Mouse (Mus musculus) lung, embryonic 16.5 days (tissue): Measurements from ENCODE around the gene Neurl4. TPM values are rescaled to one million over a fixed set of nuclear protein-coding genes. Genes with fewer than 3 reads are reported as not detected.
"Not testable (repeated sequence)": the region's sequence is repeated elsewhere in the genome, so short reads cannot be mapped to it uniquely, and the experiment has no call there.

Experiments used
- ATAC-seq: fragments of 200-750 bp; cut with Nextera tagmentation; 2 replicates; pipeline ENCODE4 v1.8.0; 2017; ENCODE audit warnings: low read depth, mild to moderate bottlenecking, moderate library complexity
- H3K27ac ChIP-seq: fragments of 300-500 bp; sonication (generic); 2 replicates; pipeline ENCODE4 v1.5.1; 2014; ENCODE audit warnings: mild to moderate bottlenecking, control low read depth, low read length
- H3K27me3 ChIP-seq: fragments of 300-500 bp; sonication (generic); 2 replicates; pipeline ENCODE4 v1.6.1; 2014; ENCODE audit warnings: low read depth, low read length, mixed read lengths; ENCODE audit not compliant: control insufficient read depth, insufficient read depth
- H3K36me3 ChIP-seq: fragments of 300-500 bp; sonication (generic); 2 replicates; pipeline ENCODE4 v1.6.1; 2014; ENCODE audit warnings: low read length; ENCODE audit not compliant: control insufficient read depth, insufficient read depth
- H3K4me1 ChIP-seq: fragments of 300-500 bp; sonication (generic); replicated peaks from 2 replicates; pipeline ENCODE4 v1.6.1; 2014; ENCODE audit warnings: low read length, mixed read lengths; ENCODE audit not compliant: control insufficient read depth, insufficient read depth
- H3K4me2 ChIP-seq: fragments of 300-500 bp; sonication (generic); 2 replicates; pipeline ENCODE4 v1.6.1; 2014; ENCODE audit warnings: low read depth, low read length, control low read depth
- H3K4me3 ChIP-seq: fragments of 300-500 bp; sonication (generic); 2 replicates; pipeline ENCODE4 v1.5.1; 2014; ENCODE audit warnings: mild to moderate bottlenecking, low read length, control low read depth
- H3K9ac ChIP-seq: fragments of 300-500 bp; sonication (generic); 2 replicates; pipeline ENCODE4 v1.6.1; 2014; ENCODE audit warnings: low read length, control low read depth
- H3K9me3 ChIP-seq: fragments of 300-500 bp; sonication (generic); 2 replicates; pipeline ENCODE4 v1.6.1; 2016; ENCODE audit warnings: low read length; ENCODE audit not compliant: control insufficient read depth
- WGBS: fragments of 180-500 bp; shearing (Covaris S2); extraction: QIAGEN DNeasy Blood & Tissue Kit; methylation state at CpG from one replicate; pipeline ENCODE4 v1.1.7; 2014; 5-methylcytosine and 5-hydroxymethylcytosine counted together
- polyA plus RNA-seq: library from polyadenylated mRNA; unstranded; fragments of >200 nt; fragmentation: Nextera tagmentation; extraction: Ambion mirVana; gene quantifications from 2 replicates; pipeline ENCODE4 v1.2.1, GENCODE M21; 2015

Gene Neurl4
- 5.7 and 6.4 TPM in 2 replicates for polyA plus RNA-seq

DNA sequence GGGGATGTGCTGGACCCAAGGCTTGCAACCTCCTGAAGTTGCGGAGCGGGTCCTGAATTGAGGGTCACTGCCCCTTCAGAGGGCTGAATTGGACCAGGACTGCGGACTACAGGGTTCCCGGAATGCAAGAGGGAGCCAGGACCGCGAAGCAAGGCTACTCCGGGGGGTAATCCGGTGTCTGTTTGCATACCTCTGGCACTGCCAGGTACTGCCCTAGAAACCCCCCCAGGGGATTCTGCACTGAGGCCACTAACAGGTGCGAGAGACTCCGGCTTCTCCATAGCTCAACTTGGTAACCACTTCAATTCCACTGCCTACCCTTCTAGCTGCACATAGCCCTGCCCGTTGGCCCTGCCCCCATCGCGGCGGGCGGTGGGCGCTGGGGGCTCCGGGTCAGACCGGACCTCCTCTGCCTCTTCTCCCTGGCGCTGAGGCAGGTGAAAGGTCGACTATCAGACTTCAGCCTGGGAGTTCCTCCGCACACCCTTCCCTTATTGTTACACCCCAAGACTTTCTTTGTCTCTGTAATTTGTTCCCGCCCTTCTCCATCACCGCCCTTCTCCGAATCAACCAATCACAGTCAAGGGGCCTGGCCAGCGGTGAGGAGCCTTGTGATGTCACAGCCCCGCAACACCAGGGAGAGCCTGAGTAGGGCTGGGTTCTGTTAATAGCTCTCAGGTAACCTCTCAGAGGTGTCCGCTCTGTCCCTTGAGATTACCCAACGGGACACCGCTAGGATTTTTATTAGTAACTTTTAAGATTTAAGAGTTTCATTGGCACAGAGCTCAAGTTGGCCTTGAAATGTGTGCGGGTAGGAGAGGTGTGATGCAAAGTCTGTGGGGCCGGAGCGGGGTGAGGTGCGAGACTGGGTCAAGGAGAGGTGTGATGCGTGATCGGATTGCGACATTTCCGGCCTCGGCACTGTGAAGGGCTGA is at the start of gene Neurl4, which contains the start of gene 2810408A11Rik:
Gene Neurl4, plus strand, starts transcription at position 602 of the 935 bp plus-strand sequence.
Gene 2810408A11Rik, minus strand, starts transcription at position 517 of the 935 bp plus-strand sequence.
- peak; percentile 95 for ATAC-seq
- Histone ChIP-seq H3K27ac (peak within 1 kb of the TSS; percentile 99), H3K27me3 (no peaks in the 10 kb centered on the region), H3K9ac (peak within 1 kb of the TSS; percentile 95), H3K9me3 (no peaks in the 10 kb centered on the region), H3K4me2 (peak within 1 kb of the TSS; percentile 99), H3K36me3 (peaks cover 13% of the 10 kb centered on the region), H3K4me1 (peaks cover 19% of the 10 kb centered on the region), H3K4me3 (peak within 1 kb of the TSS; percentile 81)
- WGBS = 0% methylated on average over 38 of the region's 38 CpGs

GRCm38 (mm10) chr11:69853994-69854393 is 46.9 kb upstream of the Neurl4 start:
- Histone ChIP-seq H3K4me2 (no peak overlapping the region), H3K9ac (no peak overlapping the region), H3K4me3 (no peak overlapping the region), H3K27ac (no peak overlapping the region), H3K9me3 (no peaks in the 10 kb centered on the region), H3K36me3 (peaks cover 26% of the 10 kb centered on the region), H3K27me3 (no peaks in the 10 kb centered on the region; the same call in 1 of the 2 replicates), H3K4me1 (no peaks in the 10 kb centered on the region)
- no peak for ATAC-seq
- WGBS = 51% methylated on average over 7 of the region's 7 CpGs

DNA sequence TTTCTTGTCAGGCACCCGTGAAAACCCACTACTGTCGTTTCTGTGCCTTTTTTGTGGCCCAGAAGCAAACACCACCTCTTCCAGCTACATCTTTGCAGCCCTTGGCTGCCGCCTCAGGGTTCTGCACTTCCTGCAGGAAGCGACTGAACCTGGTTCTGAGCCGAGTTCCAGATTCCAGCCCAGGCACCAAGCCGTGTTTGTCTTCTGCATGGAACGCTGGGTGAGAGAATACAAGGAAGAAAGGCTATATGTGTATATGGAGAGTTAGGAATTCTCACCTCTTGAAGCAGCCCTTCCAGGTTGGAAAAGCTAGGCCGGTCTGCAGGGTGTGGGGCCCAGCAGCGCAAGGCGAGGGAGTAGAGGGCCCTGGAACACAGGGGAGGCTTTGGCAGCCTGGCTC is 46.2 kb upstream of the Neurl4 start:
- Histone ChIP-seq H3K27me3 (no peaks in the 10 kb centered on the region; the same call in 1 of the 2 replicates), H3K27ac (no peak overlapping the region), H3K9me3 (no peaks in the 10 kb centered on the region), H3K36me3 (peaks cover 22% of the 10 kb centered on the region), H3K9ac (no peak overlapping the region), H3K4me3 (no peak overlapping the region), H3K4me1 (no peaks in the 10 kb centered on the region), H3K4me2 (no peak overlapping the region)
- no peak for ATAC-seq
- 72% methylated on average over 10 of the region's 10 CpGs for WGBS

DNA sequence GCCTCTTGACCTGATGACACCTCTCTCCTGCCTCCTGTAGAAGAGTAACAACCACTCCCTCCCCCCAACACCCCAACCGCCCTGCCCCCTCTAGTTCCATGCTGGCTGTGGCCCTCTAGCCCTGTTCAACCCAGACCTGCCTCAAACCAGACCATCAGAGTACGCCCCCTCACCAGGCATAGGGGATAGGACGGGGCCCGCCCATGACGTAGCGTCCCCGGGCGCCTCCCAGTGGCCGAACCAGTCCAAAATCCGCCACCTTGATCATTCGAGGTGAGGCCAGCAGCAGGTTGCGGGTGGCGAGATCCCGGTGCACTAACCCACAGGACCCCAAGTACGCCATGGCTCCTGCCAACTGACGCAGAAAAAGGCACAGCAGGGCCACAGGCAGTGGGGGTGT is 45.5 kb upstream of the Neurl4 start:
- ATAC-seq = no peak
- Histone ChIP-seq H3K27me3 (no peaks in the 10 kb centered on the region; the same call in 1 of the 2 replicates), H3K27ac (no peak overlapping the region), H3K36me3 (peaks cover 17% of the 10 kb centered on the region), H3K4me2 (no peak overlapping the region), H3K9me3 (no peaks in the 10 kb centered on the region), H3K4me1 (no peaks in the 10 kb centered on the region), H3K4me3 (no peak overlapping the region), H3K9ac (no peak overlapping the region)
- WGBS = 34% methylated on average over 16 of the region's 16 CpGs

DNA sequence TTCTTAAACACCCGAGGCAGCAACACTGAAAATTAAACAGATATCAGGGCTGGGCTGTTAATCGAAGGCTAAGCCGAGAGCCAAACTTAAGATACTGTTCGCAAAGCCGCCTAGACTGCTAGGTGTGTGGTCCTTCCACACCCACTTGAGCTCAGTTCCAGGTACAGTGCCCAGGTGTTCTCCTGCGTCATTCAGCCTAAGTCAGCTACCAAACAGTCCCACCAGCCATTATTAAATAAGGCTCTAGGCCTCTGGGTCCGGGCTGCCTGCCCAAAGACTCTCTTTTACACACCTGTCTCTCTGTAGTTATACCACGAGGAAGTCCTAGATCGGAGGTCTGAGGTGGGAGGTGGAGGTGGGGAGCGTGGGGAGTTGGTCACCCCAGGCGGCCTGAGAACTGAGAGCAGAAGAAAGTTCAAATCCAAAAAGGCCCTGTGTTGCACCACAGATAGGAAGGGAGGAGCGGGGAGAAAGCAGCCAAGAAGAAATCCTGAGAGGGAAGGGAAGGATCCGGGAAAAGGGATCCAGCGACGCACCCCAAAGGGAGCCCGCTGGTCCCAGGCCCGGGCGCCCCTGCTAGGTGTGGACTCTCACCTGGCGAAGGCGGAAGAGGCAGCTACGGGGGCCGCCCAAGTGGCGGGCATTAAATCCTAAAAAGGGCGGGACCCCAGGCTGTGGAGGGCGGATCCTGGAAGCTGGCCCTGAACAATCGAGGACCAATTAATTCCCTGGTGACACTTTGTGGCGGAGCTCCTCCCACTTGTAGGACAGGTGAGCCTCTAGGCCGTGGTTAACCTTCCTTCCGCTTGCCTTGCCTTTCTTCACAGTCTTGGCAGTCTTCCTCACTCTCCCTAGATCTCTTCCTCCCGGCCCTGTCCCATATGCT is 42.5 kb upstream of the Neurl4 start, which contains the start of gene Tnk1:
Gene Tnk1, minus strand, starts transcription at position 618 of the 886 bp plus-strand sequence.
- peak within 1 kb of the TSS; percentile 68 for H3K27ac ChIP-seq
- peak within 1 kb of the TSS; percentile 46 for H3K4me2 ChIP-seq
- ATAC-seq = peak; percentile 89
- H3K9ac ChIP-seq = peak within 1 kb of the TSS; percentile 48; the same call in 1 of the 2 replicates
- H3K4me3 ChIP-seq = peak within 1 kb of the TSS; percentile 39
- 13% methylated on average over 30 of the region's 30 CpGs for WGBS
- no peaks in the 10 kb centered on the region; the same call in 1 of the 2 replicates for H3K27me3 ChIP-seq
- no peaks in the 10 kb centered on the region for H3K36me3 ChIP-seq
- H3K4me1 ChIP-seq = no peaks in the 10 kb centered on the region
- no peaks in the 10 kb centered on the region for H3K9me3 ChIP-seq

- H3K36me3 ChIP-seq, H3K9ac ChIP-seq, H3K9me3 ChIP-seq, H3K27ac ChIP-seq, H3K27me3 ChIP-seq, ATAC-seq, H3K4me2 ChIP-seq, H3K4me1 ChIP-seq, H3K4me3 ChIP-seq: not testable (repeated sequence)
- 52% methylated on average over 3 of the region's 3 CpGs for WGBS
Observed at GRCm38 (mm10) chr11:69863729-69864128, 37.1 kb upstream of the Neurl4 start.

DNA sequence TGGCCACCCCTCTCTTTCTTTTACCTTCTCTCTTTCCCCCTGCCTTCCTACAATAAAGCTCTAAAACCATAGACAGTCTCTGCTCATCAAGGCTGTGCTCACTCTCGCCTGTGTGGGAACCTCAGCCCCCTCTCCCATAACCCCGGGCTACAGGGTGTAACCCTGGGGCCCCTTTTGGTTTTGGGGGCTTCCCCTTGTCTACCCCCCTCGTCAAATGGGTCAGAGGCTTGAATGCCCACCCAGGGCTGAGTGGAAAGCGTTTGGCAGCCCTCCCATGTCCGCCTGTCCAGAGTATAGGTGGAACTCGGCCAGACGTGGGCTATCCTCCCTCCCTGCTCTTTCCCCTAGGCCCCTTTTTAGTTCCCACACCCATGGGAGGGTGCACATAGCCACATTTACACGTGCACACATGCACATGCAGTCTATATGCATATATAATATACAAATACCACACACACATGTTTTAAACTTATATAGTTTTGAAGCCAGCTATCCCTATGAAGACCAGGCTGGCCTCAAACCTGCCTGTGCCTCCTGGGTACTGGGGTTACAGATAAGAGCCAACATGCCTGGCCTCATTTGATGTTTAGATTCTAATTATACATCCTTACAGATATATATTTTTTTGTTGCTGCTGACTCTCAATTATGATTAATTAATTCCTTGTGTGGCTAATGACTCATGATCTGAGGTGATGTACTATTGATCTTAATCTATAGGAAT is 36.6 kb upstream of the Neurl4 start:
- Histone ChIP-seq H3K4me3 (no peak overlapping the region), H3K9ac (no peak overlapping the region), H3K4me1 (no peaks in the 10 kb centered on the region), H3K4me2 (no peak overlapping the region), H3K27me3 (no peaks in the 10 kb centered on the region; the same call in 1 of the 2 replicates), H3K36me3 (no peaks in the 10 kb centered on the region), H3K27ac (no peak overlapping the region), H3K9me3 (no peaks in the 10 kb centered on the region)
- no peak for ATAC-seq
- whole genome bisulfite sequencing = 38% methylated on average over 8 of the region's 8 CpGs

DNA sequence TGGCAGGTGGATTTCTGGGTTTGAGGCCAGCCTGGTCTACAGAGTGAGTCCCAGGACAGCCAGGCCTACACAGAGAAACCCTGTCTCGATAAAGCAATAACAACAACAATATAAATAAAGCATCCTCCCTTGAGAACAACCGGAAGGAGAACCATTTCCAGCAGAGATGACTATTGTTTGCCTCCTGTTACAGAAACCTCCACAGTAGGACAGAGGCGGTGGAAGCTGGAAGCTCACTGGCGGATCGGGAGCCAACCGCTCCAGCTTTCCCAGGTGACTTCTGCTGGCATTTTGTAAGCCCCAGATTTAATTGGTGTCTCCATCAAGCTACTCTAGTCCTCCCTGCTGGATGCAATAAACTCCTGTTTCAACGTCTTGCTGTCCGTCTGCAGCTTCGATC is 35.3 kb upstream of the Neurl4 start:
- no peak overlapping the region for H3K4me2 ChIP-seq
- H3K4me3 ChIP-seq = no peak overlapping the region
- H3K9me3 ChIP-seq = no peaks in the 10 kb centered on the region
- ATAC-seq = no peak
- H3K9ac ChIP-seq = no peak overlapping the region
- H3K4me1 ChIP-seq = no peaks in the 10 kb centered on the region
- no peaks in the 10 kb centered on the region; the same call in 1 of the 2 replicates for H3K27me3 ChIP-seq
- WGBS = 80% methylated on average over 9 of the region's 9 CpGs
- no peaks in the 10 kb centered on the region for H3K36me3 ChIP-seq
- H3K27ac ChIP-seq = no peak overlapping the region
